Mouse (Mus musculus) heart, postnatal 4 days (tissue): ENCODE measurements around the gene Rassf5. TPM values are rescaled to one million over a fixed set of nuclear protein-coding genes. Genes with fewer than 3 reads are reported as not detected.
"Not testable (repeated sequence)": the region's sequence is repeated elsewhere in the genome, so short reads cannot be mapped to it uniquely, and the experiment has no call there.

Experiments used
- DNase-seq: peaks from one replicate; pipeline ENCODE4 v3.0.0; 2021
- total RNA-seq, 2 experiments: library from RNA; stranded (reverse); gene quantifications; 2 replicates each; pipeline ENCODE4 v1.2.3; 2021

Gene Rassf5
- total RNA-seq, 2 experiments from 2014 or later = 4.4 to 4.5 TPM

DNA sequence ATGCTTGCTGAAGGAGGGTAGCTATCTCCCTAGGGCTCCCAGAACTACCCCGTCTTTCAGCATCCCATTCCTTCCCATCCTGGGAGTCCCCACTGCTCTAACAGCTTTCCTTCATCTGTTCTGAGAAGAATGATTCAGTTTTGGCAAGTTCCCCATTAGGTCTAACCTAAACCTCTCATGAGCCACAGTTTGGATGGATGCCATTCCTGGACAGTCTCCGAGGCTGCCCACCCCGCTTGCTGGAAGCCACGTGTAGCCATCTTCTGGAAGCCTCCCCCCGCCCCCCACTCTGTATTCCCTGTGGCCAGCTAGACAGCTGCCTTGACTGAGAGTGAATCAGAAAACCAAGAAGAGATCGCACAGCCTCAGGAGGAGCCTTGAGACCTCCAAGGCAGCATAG, 12.2 kb upstream of the Rassf5 start:
- DNase-seq = no peak

- DNase-seq = not testable (repeated sequence)
Observed at GRCm38 (mm10) chr1:131252516-131253250, 7.6 kb upstream of the Rassf5 start.

DNA sequence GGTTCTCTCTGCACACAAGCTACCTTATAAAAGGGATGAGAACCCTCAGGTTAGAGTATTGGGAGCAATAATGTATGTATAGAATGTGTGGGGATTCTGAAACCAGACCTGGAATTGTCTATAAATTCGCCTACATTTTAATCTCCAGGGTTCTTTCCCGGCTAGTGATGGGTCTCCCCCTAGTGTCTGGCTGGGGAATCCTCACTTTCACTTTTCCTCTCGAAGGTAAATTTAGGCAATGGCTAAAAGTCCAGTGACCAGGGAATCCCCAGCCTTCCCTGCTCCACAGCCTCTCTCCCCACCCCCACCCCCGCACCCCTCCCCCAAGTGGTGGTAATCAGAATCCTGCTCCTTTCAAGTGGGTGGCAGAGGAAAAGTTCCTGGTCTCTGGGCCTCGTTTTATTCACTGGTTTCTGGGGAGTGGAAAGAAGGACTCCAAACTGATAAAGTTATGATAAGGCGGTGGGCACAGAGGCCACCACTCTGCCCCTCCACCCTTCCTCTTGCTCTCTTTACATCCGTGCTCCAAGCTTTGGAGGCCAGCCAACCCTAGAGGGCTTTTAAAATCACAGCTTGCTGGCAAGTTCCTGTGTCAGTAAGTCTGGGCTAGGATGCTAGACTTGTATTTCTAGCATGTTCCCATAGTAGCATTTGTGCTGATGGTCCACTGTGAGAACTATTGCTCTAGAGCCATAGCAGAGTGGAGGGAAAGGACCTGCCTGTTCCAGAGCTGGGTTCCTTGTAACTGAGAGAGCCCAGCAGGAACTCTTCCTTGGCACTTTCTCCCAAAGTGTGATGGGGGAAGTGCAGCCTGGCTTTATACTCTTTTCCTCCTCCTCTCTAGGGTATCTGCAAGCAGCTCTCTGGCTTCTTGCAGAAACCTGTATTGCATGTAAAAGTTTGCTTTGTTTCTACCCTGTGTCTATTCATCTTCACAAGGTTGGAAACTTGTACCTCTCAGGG, 1.7 kb upstream of the Rassf5 start:
- peak; percentile 62 for DNase-seq

DNA sequence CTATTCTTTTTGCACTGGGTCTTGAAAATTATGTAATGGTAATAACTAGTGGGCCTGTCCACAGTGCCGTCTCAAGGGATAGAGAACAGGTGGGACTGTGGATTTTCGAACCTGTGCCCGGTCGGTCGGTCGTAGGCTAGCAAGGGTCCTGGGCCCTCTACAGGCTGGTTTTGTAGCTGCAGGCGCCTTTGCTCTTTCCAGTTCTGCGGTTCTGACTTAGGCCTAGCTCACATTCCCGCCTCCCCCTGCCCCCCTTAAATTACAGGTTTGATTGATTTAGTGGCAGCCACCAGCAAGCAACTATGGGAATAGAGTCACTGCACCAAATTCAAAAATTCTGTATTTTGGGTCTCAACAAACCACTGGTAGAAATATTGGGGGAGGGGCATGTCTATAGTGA, 868 bp upstream of the Rassf5 start:
- DNase-seq = peak; percentile 64

- no peak for DNase-seq
Observed at GRCm38 (mm10) chr1:131244536-131245088, 446 bp downstream of the Rassf5 start.

GRCm38 (mm10) chr1:131242956-131243355, 2.1 kb downstream of the Rassf5 start:
- no peak for DNase-seq

DNA sequence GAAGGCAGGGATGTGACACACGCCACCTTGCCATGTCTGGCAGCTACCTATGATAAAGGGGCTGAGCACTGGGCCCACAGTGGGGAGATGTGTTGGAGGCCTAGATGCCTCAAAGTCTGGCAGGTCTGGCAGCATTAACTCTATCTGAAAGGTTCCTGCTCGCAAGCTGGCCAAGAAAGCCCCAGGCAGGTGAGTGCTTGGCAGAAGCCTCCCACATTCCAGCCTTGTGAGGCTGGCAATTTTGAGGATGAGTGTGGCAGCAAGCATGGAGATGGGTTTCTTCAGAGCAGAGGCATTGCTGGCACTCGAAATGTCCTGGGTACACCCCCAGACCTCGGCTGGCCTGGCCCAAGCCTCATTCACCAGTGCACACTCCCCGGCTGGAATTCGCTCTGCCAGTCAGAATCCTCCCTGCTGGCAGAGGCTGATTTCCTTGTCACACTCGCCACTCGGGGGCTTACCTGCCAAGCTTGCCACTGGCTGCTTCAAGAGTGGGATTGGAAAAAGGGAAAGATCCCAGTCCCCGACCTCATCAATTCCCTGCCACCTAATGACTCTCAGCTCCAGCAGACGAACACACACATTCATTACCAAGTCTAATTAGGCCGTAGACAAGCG, 5.4 kb downstream of the Rassf5 start:
- no peak for DNase-seq

GRCm38 (mm10) chr1:131238931-131239381, 6.1 kb downstream of the Rassf5 start:
- peak; percentile 81 for DNase-seq

DNA sequence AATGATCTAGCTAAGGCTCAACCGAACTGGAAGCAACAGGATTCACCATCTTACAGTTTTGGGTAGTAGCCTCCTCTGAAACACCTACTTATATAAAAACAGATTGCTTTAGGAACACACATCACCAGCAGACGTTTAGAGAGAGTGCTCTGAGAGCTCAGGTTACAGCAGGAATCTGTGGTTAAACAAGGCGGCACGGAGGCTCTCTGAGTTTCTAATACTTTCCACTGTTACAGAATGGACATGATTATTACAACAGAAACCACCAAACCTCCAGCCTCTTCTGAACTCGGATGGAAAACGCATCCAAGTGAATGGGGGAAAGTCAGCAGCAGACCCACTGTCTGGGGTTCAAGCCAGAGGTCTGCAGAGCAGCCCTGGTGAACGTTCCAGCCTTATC, 9.0 kb downstream of the Rassf5 start:
- DNase-seq = no peak

DNA sequence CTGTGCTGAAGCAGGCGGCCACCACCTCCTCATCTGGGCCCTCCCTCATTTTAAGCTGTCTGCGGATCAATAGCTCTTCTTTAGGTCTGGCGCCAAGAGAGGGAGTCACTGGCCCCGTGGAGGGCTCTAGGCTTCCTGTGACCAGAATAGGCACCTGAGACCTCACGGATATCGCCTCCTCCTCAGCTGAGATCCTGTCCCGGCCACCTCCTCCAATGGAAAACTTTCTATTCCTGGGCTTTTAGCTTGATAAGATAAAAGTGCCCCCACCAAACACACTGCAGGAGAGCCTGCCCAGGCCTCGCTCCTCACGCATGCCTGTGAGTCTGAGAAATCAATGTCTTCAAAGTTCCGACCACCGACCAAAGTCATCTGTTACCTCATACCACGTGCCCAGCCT, 11.5 kb downstream of the Rassf5 start:
- DNase-seq = no peak

GRCm38 (mm10) chr1:131228659-131229058, 16.4 kb downstream of the Rassf5 start:
- DNase-seq = no peak

DNA sequence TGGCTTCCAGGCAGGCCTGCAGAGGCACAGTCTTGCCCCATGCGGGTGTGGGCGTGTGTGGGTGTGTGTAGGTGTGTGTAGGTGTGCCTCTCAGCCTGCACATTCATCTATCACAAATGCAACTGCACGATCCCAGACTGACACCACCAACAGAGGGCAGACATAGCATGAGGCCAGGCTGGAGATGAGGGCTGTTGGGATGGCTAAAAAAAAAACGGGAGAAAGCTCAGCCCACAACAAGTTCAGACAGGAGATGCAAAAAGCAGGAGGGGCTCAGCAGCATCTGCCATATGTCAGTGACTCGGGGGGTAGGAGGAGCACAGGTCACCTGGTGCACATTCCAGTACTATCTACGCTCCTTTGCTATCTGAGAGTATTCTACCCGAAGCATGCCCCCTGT, 16.8 kb downstream of the Rassf5 start:
- DNase-seq = no peak

GRCm38 (mm10) chr1:131224848-131225471, 20.1 kb downstream of the Rassf5 start:
- no peak for DNase-seq

DNA sequence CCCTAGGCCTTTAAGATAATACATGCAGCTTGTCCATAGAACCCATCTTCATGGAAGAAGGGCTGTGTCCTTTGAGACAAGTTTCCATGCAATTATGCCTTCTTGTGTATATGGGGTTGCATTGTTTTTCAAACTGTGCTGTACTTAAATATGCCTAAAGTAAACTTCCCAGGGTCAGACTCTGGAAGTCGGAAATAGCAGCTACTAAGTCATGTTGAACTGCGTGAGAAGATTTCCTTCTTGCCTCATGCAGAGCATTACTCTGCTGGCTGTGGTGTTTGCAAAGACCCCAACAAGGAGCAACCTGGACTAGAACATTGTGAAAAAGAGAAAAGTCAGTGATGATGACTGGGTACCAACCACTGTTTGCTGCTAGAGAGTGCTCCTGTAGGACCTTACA, 21.7 kb downstream of the Rassf5 start:
- no peak for DNase-seq

DNA sequence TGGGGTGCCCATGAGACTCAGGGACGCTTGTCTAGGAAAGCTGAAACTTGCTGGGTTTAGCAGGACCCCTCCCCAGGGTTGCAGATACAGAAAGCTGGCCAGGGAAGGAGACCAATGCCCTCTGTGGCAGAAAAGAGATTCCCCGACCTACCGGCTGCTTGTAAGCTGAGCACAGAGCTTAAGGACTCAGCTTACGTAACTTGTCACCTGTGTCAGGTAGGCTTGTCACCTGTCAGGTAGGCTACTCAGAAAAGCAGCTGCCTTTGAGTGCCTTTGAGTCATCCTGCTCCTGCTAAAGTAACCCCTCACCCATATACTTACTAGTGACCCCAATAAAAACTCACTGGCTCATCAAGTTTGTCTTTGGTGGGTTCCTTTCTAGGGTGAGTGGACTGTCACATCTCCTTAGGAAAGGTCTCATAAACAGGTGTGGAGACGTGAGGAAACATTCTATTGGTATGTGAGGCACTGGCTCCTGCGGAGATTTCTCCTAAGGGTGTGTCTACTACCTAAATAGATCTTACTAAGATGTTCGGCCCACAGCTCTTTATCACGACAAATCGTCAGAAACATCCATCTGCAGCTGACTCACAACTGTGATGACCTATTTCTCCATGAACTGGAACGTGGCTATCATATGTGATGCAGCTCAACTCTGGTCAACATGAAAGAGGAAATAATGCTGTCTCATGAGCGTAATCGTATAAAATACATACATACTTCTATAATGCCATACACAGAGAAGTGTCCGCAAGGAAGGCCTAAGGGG, 23.1 kb downstream of the Rassf5 start:
- no peak for DNase-seq

DNA sequence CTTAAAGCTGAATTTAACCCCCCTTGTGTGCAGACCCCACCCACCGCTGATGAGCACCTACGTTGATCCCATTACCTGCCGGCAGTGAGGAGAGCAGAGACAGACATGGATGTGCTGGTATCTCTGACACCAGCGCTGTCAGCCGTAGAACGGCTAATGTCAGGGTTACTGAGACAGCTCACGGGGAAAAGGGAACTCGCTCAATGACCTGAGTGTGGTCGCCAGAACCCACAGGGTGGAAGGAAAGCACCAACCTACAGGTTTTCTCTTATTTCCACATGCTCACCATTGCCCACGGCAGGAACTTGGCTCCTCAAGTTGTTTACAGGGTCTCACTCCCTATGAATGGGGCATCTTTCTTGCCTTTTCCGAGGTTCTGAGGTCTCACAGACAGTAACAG, 26.1 kb downstream of the Rassf5 start:
- DNase-seq = no peak

DNA sequence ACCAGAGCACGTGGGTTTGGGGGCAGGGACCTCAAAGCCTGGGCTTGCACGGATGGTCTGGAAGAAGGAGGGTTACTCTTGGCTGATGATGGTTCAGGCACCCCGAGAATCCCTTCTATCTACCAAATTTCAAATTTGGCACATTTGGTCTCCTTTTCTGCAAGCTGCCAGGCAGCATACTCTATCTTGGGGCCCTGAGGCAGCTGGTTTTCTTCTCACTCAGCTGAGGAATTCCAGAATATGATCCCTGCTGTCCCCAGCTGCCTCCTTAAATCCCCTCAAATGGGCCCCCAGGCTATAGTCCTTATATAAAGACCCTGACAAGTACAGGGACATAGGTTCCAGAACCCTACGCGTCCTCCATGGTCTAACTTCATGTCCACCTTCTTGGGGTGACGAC, 31.7 kb downstream of the Rassf5 start:
- no peak for DNase-seq

- no peak for DNase-seq
Observed at GRCm38 (mm10) chr1:131212956-131213355, 32.1 kb downstream of the Rassf5 start.

DNA sequence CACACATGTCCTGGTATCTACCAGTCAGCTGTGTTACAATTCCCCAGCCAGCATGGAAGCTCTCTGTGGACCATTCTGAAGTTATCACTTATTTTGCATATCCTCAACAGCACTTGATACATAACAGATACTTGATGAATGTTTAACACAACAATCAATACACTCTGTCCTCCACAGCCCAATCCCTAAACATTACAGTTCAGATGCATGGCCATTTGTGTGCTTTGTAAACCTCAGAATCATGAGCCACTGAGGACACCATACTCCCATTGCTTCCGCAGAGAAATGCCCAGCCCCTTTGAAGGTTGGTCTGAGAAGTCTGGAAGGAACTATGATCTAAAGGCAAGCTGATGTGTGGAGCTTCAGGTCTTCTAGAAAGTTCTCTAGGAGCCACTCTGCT, 33.4 kb downstream of the Rassf5 start:
- no peak for DNase-seq

DNA sequence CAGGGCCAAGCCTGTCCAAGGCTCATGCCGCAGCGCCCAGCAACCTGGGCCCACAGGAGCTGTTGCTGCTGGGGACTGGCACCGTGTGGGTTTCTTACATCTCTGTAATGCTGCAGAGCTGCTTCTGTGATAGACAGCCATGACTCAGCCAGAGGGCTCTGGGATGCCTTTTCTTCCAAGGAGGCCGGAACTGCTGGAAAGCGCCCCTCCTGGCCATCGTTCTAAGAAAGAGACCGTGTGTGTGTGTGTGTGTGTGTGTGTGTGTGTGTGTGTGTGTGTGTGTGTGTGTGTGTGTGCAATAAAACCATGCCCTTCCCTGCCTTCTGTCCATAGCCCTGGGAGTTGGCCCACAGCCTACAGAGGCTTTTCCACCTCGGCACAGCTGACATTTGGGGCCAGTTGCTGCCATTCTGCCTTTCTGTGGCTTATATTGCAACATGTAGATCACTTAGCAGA, 35.1 kb downstream of the Rassf5 start:
- DNase-seq = peak; percentile 33

DNA sequence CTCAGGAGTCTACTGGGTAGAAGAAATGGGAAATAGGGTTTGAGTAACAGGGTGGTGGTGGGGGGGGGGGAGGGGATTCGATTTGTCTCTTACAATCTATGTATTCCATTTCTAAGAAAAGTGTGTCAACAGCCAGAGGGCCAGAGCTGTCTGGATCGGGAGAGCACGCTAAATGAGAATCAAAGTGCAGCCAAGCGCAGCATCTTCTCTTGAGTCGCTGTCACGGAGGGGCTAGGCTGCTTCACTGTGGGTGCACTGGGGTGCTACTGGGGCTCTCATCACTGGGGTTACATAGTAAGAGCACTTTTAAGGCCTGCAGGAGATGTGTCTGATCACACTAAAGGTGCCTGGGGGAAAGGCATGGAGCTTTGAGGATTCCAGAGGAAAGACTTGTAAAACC, 36.3 kb downstream of the Rassf5 start:
- no peak for DNase-seq
